In genomic region chr1:75873911-75874310, GRCm38 (mm10) we compare ENCODE assay signal across 20 mouse cellular contexts.
A peak's percentile ranks its signal among the peaks of the same experiment; 100 is the strongest.
DNase-seq lines count a peak whose midpoint lies in the region; TF ChIP-seq lines count a peak whose summit lies in the region.
"Had no signal": no experiment of that assay in that cellular context is flagged by ENCODE, and none has a peak within 500 bp of the region (broad histone marks: within the 10 kb centered on the region; RNA-seq: fewer than 3 reads in every experiment).

No protein-coding gene starts in this region.

- H3K4me3 ChIP-seq in layer of hippocampus, adult 2 months, result no peak overlapping the region
- H3K4me3 ChIP-seq in left cerebral cortex, adult 2 months, result no peak overlapping the region
- H3K4me3 ChIP-seq: forebrain, embryonic 10.5 days; forebrain, embryonic 13.5 days; gastrocnemius, adult 2 months; hindbrain, embryonic 12.5 days; hindbrain, embryonic 15.5 days had no signal

- H3K27ac ChIP-seq in layer of hippocampus, adult 2 months, result peak overlapping the region; percentile 64; the same call in 1 of the 2 replicates
- H3K27ac ChIP-seq in left cerebral cortex, adult 2 months, result peak overlapping the region; percentile 70
- H3K27ac ChIP-seq: forebrain, embryonic 10.5 days; forebrain, embryonic 13.5 days; gastrocnemius, adult 2 months; hindbrain, embryonic 12.5 days; hindbrain, embryonic 15.5 days had no signal

- DNase-seq in layer of hippocampus, adult 2 months (ENCODE audit: low spot score in 2 of 2), result peak; percentile 14 to 44
- DNase-seq in layer of hippocampus, adult 9-10 months (ENCODE audit: low spot score), result no peak
- DNase-seq in left cerebral cortex, adult 2 months (ENCODE audit: extremely low spot score in 1 of 2, low spot score in 2 of 2), result no peak
- DNase-seq in left cerebral cortex, adult 18-20 months (ENCODE audit: low spot score in 2 of 2), result no peak
- peak; percentile 67 for DNase-seq in brain, adult 2 months (ENCODE audit: low read depth, low spot score)
- DNase-seq in telencephalon, adult 2 months (ENCODE audit: low read depth, low spot score), result peak; percentile 69
- DNase-seq: adrenal gland, adult 2 months; adrenal gland, postnatal 14 days; cerebellum, adult 11-12 months; cerebellum, adult 8-10 months; cerebellum, postnatal 10 days; cerebellum, postnatal 36 days; embryo, embryonic 11 days; gastrocnemius, adult 2 months; gastrocnemius, postnatal 14 days; heart, adult 11 months had no signal

- intact Hi-C loops in left cerebral cortex, adult 2 months (cut with DNase I), result loop anchor here (5.0 to 10.0 kb wide), 2 partner anchors 551 to 608 kb away; no protein-coding TSS in a partner anchor

- no peak for TF ChIP-seq CTCF in layer of hippocampus, adult 2 months (conservative IDR thresholded peaks at IDR 0.05)
- no peak for TF ChIP-seq CTCF in left cerebral cortex, adult 2 months (IDR thresholded peaks at IDR 0.05)

Comparison
In these comparisons a context has a peak if more than half of its experiments do, and no peak if none do; other contexts are left out.
1. DNase-seq: peak in layer of hippocampus, adult 2 months (2 of 2), brain, adult 2 months (single experiment) and telencephalon, adult 2 months (single experiment); none in layer of hippocampus, adult 9-10 months (single experiment), left cerebral cortex, adult 2 months (0 of 2) and left cerebral cortex, adult 18-20 months (0 of 2).